Mouse (Mus musculus) heart, postnatal 14 days (tissue): ENCODE measurements at regions not wholly inside any gene's neighbourhood (a gene's known extent, or its start where the extent isn't known, plus 50 kb on each side); places are given as distances from the start of the nearest gene placed in this dataset.

ENCODE experiments used
- DNase-seq, 2 experiments: peaks; one replicate each; pipeline ENCODE4 v3.0.0; 2021 to 2022
- intact Hi-C: fragments of 180-260 bp; cut with DNase I; formaldehyde crosslinking; loops from one replicate; pipeline ENCODE4 v1.15.1; 2025

DNA sequence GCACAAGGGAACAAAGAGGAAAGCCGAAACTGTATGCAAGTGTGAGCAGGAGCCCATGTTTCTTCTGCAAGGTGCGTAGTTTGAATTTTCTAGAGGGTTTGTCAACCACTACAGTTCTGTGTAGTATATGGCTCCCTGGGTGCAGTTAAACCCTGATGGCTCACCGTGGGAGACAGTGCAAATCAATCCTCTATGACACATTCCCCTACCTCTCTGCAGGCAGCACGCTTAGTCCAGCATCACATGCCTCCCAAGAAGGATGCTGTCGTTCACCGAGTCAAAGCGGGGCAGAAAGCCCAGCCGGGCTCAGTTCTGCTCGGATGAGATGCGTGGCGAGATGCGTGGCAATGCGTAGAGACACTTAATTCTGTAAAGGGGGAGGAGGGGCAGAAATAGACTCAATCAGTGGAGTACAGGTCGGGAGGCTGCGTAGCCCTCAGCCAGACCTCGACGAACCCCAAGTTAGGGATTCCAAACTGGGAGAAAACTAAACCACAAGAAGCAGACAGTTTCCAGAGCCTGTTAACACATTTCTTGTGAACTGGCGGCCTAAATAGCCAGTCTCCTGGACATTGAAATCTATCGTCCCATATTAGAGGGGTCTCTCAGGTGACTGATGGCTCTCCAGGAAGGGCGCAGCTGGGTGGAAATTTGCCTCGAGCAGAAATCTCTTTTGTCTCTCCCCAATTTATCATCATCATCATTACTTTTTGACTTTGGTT is 279.6 kb upstream of the Pou3f3 start:
- no peak for DNase-seq
- intact Hi-C loops, result no loop called here

DNA sequence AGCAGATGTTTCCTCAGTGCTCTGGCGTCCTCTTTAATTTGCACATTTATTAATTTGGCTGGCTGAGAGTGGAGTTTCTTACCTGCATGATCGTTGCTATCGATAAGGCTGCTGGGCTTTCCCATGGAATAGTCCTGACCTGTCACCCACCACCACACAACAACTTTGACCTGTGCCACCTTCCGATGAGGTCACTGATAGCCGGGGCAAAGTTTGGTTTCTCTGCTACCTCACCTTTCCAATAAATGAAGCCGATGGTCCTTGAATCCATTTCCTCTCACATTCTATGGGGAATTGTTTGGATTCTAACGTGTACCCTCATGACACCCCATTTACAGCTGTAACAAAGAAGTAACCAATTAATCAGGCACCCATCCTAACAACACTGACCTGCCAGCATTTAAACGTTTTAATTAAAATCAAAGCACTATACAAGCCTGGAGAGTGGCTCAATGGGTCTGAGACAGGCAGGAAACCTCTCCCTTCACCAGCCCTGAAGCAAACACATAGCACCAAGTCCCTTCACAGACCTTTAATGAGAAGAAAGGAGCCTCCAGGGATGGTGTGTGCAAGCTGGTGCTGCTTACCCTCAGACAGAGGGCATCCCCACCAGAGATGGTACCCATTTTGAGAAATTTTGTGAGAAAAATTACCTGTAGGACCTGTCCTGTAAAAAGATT is 278.9 kb upstream of the Pou3f3 start:
- no peak for DNase-seq
- intact Hi-C loops, result no loop called here

DNA sequence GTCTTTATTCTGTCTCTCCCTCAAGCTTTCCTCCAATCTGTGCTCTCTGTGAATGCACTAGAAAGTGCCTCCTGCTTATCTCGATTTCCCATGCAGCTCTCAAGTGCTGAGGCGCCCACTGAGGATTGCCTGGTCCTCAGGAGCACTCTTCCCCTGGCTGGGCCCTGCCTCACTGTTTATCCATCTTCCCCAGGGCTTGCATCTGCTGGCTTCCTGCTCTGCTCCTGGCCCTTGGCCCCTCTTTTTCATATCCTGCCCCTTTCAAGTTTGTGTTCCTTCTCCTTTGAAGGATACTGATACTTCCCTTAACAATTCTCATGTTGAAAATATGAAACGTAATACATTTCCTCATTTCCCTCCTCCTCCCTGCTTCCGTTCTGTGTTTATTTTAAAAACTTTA is 277.8 kb upstream of the Pou3f3 start:
- intact Hi-C loops, result no loop called here

DNA sequence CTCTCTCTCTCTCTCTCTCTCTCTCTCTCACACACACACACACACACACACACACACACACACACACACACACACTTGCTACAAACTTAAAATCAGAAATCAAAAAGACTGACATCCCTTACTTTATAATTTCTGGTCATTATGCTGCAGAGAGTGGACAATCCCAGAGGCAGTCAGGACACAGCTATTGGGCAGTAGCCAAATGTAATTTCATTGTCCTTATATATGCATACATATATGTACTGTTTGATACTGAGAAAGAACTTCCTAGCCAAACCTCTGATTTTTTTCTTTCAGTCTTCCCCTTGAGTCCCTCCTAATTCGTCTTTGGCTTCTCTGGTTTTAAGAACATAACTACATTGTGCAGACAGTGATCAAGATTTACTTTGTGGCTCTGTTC is 277.3 kb upstream of the Pou3f3 start:
- intact Hi-C loops, result no loop called here
- DNase-seq, result no peak

More for the DNA sequence above, 277.8 kb upstream of the Pou3f3 start:
- no peak for DNase-seq

DNA sequence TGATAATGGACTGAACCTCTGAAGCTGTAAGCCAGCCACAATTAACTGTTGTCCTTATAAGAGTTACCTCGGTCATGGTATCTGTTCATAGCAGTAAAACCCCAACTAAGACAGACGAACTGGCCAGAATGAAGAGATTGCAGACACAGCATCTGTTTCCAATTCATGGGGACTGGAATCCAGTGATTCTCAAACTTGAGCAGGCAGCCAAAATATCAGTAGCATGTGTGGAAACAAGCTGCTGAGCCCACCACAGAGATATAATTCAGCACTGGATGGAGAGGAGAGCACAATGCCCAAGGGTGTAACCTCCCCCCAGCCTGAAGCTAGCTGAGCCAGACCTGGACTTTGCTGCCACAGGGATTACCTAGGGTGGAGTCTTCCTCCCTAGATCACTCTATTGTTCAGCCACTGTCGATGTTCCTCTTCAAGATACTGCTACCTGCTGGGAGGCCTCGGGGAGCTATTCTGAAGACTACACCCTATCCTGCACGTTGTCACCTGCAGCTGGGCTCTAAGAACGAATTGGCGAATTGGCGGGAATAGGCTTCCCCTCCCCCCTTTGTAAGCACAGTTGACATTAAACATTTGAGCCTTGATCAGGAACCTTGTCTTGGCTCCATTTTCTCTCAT is 259.1 kb upstream of the Pou3f3 start:
- intact Hi-C loops, result no loop called here

DNA sequence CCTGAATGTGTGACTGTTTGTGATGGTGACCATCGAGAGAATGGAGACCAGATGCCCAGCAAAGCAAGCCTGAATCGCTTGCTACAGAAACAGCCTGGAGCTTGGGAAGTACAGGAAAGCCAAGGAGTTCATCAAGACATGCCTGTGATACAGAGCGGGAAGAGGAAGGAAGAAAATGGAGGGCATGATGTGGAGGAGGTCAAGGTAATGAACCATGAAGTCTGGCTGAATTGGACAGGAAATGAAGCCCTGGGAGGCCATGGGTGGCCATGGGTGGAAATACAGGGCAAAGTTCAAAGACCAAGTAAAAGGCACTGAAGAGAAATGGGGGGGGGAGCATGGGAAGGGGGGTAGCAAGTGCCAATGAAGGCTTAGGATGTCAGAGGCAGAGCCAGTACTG is 227.2 kb upstream of the Pou3f3 start:
- intact Hi-C loops, result no loop called here
- no peak for DNase-seq

More for the DNA sequence above, 259.1 kb upstream of the Pou3f3 start:
- DNase-seq, result no peak

DNA sequence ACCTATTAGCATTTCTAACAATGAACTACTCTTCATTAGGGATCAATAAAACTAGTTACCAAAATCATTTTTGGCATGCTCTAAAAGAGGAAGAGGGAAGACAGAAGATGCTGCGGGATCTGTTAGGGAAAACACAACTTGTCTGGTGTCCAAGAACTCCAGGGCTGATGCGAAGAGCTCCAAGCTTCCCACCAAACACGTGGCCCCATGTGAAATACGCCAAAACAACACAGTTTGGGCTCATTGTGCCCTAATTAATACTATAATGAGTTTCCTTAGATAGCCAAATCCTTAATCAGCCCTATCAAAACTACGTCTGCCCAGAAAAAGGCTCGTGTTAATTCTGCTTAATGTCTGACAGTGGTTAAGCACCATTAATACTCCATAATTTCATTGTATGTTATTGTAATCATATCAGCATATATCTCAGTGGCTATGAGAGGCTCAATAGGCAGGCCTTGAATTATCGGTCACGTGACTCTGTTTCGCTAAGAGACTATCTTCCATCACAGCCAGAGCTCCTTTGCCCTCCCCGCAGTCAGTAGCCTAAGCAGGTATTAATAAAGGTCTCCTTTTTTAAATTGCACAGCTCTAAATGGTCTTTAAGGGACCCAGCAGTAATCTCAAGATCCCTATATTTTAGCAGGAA is 223.6 kb upstream of the Pou3f3 start:
- DNase-seq, result no peak
- intact Hi-C loops, result no loop called here

DNA sequence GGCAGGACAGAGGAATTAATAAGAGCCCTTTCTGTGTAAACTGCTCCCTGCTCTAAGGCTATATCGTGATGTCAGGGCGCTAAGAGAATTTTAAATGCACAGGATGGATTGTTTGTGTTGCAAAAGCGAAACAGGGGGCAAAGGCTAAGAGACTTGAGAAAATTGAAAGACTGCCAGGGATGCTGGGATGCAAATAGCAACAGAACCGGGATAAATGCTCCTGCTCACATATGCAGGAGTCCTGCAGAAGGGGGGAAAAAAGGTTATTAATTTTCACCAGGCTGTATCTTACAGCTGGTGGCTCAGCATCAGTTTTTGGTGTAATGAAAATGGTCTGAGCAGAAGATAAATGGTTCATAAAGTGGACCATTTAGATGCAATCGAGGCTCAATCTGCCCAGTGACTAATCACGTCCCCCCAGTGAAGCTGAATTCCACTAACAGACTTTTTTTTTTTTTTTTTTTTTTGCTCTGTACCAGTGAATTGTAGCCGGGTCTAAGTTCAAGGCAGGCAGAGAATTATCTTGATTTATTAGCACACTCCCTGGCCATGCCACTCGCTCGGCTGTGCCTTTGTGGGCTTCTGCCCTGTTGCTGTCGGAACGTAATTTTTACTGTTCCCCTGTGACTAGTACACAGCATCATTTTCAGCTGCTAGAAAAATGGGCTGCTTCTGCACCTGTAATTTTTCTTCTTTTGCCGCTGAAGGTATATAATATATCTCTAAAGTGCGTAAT is 222.9 kb upstream of the Pou3f3 start:
- intact Hi-C loops, result no loop called here

DNA sequence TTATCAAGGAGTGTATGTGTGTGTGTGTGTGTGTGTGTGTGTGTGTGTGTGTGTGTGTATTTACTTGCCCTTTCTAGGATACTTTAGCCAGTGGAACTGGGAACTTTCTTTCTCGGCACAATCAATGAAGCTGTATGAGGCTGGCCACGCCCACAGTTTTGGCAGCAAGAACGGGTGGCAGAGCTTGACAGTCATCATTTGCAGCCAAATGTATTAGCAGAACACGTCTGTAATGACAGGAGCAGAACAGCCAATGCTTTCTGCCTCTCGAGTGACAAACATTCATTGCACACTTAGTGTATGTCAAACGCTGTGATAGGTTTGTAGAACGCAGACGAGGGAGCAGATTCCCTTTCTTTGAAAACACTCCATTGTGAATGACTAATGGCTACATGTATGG is 221.4 kb upstream of the Pou3f3 start:
- intact Hi-C loops, result no loop called here
- no peak for DNase-seq

More for the DNA sequence above, 222.9 kb upstream of the Pou3f3 start:
- DNase-seq, result no peak

DNA sequence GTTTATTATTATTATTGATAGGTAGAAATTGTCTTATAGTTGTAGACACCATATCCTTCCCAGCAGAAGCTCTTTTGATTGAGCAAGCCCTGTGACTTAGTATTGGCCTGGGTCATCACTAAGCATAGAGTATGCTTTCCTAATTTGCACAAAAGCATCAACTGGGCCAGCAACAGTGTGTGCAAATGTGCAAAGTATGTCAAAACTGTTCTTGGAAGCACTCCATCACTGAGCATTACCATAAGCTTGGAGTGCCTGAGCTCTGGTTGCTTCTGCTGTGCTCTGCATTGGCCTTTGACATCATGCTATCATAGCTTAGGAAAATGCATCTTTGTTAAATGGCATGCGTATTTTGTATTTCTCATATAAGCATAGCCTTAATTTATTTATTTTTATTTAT is 220.7 kb upstream of the Pou3f3 start:
- intact Hi-C loops, result no loop called here
- DNase-seq, result no peak

DNA sequence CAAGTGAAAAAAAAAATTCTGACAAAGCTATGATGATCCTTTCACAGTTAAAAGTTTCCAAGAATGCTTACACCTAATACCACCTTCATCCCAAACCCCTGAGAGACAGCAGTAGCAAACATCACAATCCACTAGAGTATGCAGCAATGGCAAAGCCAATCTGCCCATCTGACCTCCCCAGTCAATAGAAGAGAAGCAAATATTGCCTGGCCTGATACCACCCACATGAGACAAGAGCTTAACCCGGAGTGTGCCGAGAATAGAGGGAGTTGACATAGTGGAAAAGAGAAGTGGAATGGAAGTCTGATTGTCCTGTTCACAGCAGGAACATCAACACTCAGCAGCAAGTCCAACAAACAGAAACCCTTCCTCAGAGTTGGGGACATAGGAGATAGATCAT is 219.9 kb upstream of the Pou3f3 start:
- no peak for DNase-seq
- intact Hi-C loops, result no loop called here

DNA sequence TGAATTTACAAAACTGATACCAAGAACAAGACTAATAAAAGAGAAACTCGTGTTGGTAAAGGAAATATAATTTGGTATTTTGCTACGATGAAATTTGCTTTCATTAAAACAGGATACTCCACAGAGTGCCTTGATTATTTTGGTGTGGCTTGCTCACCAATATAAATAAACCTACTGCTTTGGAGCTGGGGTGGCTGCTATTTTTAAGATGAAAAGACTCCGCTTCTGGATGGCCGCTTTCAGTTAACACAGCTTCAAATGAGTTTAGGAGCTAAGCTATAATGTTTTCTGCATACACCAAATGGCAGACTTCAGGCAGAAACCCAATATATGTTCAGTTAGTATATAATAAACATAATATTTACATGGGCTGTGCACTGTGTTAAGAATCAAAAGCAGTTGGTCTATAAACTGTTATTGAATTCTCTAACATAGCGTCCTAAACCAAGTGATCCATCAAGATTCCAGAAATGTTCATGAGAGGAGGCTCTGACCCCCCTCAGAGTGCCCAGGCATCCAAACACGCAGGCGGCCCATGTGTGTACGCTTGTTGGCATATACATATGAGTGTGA is 215.1 kb upstream of the Pou3f3 start:
- no peak for DNase-seq
- intact Hi-C loops, result no loop called here

DNA sequence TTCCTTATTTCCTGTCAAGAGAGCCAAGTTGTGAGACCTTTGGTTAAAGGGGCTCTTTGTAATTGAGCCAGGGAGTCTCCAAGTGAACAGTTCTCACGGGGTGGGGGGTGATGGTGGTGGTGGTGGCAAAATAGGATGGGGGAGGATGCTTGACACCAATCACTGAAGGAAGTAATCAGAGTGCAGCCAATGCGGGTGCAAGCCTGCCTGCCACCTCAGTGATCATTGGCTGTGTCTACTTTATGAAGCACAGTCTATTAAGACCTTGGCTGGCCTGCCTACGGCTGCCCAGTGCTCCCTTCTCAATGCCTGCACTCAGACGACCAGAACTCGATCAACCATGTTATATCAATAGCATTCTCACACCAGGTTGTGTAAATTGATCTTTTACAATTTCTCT is 206.0 kb upstream of the Pou3f3 start:
- intact Hi-C loops, result no loop called here

DNA sequence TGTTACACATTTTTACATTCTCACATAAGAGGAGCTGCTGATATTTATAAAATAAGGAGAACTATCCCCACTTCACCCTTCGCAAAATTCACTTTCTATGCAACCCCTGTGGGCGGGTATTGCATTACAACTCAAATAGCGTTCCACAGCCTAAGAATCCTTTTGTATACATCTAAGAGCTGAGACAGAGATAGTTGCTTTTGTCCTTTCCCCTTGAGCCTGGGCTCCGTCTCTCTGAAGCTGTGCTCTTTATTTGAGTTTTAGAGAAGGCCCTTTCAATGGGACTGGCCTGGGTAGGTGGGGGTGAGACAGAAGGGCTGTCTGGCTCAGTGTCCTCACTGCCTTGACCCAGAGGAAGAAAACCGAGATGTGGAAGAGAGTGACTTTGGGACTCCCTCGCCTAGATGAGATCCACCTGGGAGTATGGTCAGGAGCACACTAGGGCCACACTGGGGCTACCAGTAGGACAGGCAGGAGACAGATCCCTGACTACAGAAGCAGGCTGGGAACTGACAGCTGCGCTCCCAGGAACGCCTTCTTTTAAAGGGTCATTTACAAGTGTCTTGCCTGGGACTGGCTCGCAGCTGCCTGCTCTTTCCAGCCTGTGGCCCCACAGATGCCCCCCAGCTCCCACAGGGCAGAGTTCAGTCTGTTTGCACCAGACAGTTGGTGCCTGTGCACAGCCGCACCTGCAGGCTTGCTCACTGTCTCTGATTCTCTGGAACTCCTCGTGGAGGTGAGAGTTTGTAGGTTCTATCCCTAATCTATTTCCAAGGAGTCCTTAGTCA is 204.5 kb upstream of the Pou3f3 start:
- no peak for DNase-seq
- intact Hi-C loops, result no loop called here

More for the DNA sequence above, 206.0 kb upstream of the Pou3f3 start:
- DNase-seq, result no peak

DNA sequence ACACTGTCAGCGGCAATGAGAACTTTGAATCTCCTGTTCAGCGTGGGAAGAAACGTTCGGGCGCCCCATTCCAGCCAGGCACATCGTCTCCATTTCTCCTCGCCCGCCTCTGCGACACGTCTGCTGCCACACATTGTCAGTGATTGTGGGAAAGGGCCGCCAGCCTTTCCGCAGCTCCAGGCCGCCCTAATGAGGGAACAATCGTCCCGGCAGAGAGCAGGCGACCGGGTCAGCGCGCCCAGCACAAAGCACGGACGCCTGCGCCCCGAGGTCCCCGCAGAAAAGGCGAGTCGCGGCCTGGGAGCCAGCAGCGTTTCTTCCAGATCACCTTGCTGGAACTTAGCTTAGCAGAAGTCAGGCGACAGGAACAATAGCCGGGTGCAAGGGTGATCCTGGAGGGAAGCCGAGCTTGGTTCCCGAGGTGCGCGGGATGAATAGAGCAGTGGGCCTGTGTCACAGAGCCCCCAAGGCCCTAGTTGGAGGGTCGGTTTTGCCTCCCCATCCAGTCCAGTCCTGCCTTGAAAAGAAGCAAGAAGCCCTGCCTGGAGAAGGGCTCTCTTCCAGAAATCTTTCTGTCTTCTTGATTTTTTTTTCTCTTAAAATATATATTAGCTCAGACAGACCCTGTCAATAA is 203.8 kb upstream of the Pou3f3 start:
- peak; percentile 6 to 22 for DNase-seq
- intact Hi-C loops, result no loop called here

DNA sequence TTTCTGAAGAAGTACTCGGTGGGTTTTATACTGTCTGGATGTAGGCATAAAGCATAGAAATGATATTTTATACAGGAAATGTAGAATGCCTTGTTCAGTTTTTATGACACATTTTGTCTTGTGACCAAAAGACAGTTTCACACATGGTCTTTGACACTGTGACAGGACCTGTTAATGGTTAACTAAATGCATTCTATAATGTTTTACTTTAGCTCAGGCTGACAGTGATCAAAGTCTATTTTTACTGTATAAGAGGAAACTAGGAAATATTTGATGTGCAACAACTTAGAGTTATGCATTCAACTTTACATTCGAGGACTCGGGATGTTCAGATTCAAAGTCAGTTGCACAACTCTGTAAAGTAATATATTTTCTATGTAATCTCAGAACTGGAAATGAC is 199.5 kb upstream of the Pou3f3 start:
- no peak for DNase-seq
- intact Hi-C loops, result no loop called here

DNA sequence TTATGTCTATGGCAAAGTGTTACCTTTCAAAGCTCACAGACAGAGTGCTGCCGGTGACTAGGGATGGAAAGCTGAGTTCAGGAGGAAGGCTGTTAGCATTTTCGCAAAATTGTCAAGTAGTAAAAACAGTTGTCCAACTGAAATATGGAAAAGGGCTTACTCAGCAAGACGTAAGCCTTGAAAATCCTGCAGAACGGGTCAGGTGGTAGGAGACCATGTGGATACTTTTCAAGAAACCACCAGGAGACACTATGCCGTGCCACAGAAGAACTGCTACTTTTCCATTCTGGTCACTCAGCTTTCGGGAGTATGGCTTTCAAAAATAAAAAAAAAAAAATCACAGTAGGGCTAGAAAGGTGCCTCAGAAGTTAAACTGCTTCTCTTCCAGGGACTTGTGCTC is 199.1 kb upstream of the Pou3f3 start:
- no peak for DNase-seq
- intact Hi-C loops, result no loop called here

DNA sequence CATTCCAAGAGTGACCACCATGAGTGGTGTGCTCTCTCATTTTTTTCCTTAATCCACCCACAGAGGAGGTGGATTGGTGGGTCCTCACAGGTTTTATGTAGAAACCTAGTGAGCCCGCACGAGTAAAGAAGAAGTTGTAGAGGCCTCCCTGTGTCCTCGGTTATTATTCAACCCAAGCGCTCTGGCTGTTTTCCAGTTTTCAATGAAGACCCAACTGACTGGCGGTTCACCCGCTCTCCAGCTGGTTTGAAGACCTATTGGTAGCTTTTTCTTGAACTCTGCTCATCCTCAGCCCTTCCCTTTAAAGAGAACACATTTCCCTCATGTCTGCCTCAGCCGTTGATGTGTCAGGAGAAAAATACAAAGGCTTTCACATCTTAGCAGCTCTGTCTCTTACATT is 196.7 kb upstream of the Pou3f3 start:
- intact Hi-C loops, result no loop called here
- DNase-seq, result no peak

DNA sequence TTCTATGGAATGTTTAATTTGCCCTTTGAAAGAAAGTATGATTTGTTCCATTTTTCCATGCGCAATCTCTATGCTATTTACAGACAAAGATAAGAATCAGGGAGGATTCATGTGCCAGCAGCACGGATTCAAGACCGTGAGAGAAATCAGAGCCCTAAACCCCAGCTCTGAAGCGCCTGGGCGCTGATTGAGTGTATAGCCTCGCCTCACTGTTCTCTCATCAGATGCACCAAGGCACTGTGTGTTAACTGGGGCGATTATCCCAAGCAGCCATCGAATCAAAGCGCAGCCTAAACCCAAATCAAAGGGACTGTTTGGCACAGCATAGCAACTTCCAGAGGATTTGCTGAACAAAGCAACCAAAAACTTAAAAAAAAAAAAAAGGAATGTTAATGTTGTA is 191.1 kb upstream of the Pou3f3 start:
- no peak for DNase-seq
- intact Hi-C loops, result no loop called here
